Mouse (Mus musculus) thymus, adult 2 months (tissue): ENCODE data around the gene Tmem163.

Experiments used
- CTCF ChIP-seq: fragments of 200-500 bp; IDR thresholded peaks from 2 replicates; pipeline ENCODE4 v1.5.1; 2012; ENCODE audit warnings: mild to moderate bottlenecking, control low read depth, low read length, moderate library complexity, borderline replicate concordance; ENCODE audit not compliant: control insufficient read depth, poor library complexity, insufficient read depth; ENCODE audit errors: extremely low read depth
- POLR2A ChIP-seq: fragments of 200-500 bp; IDR thresholded peaks from 2 replicates; pipeline ENCODE4 v1.6.1; 2012; ENCODE audit warnings: mild to moderate bottlenecking, low read length, control low read depth, moderate library complexity; ENCODE audit not compliant: control insufficient read depth, poor library complexity, insufficient read depth; ENCODE audit errors: extremely low read depth

DNA sequence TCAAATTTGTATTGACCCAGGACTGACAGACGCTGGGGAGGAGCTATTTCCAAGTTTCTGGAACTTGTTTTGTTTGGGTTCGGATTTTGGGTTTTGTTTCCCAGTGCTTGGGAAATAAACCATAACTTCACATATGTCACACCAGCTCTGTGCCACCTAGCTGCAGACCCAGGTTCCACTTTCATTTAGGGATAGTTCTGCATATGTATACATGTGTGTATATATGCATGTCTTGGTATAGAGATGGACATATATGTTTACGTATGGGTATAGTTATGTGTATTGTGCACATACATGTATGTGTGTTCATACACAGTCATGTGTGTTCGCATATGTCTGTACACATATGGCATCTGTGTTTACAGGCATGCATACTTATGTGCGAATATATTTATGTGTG, 147.6 kb downstream of the Tmem163 start:
- no peak for TF ChIP-seq CTCF
- no peak for TF ChIP-seq POLR2A
